Comparison of ENCODE assay signal across 10 mouse cellular contexts in genomic region chr1:33663163-33663562, GRCm38 (mm10). TPM values are rescaled to one million over a fixed set of nuclear protein-coding genes. Genes with fewer than 3 reads are reported as not detected.
A peak's percentile ranks its signal among the peaks of the same experiment; 100 is the strongest.
DNase-seq lines count a peak whose midpoint lies in the region; ATAC-seq and TF ChIP-seq lines count a peak whose summit lies in the region.
"Had no signal": no experiment of that assay in that cellular context is flagged by ENCODE, and none has a peak within 500 bp of the region (broad histone marks: within the 10 kb centered on the region; RNA-seq: fewer than 3 reads in every experiment).

No protein-coding gene starts in this region.

- no peak overlapping the region for H3K9ac ChIP-seq in hindbrain, embryonic 11.5 days (ENCODE audit: low read depth, low read length)
- H3K9ac ChIP-seq in hindbrain, embryonic 12.5 days: no peak overlapping the region
- H3K9ac ChIP-seq: heart, embryonic 13.5 days; limb, embryonic 15.5 days had no signal

- TF ChIP-seq POLR2A in thymus, adult 2 months (IDR thresholded peaks at IDR 0.05; ENCODE audit: control insufficient read depth, extremely low read depth, insufficient read depth, low read length, poor library complexity): no peak

- no peaks in the 10 kb centered on the region for H3K36me3 ChIP-seq in hindbrain, embryonic 11.5 days (ENCODE audit: control insufficient read depth, insufficient read depth, low read length)
- H3K36me3 ChIP-seq in hindbrain, embryonic 12.5 days: peaks cover 33% of the 10 kb centered on the region
- peaks cover 10% of the 10 kb centered on the region; the same call in 1 of the 2 replicates for H3K36me3 ChIP-seq in thymus, adult 2 months (ENCODE audit: control insufficient read depth, insufficient read depth, low read length)

- no peaks in the 10 kb centered on the region for H3K4me1 ChIP-seq in hindbrain, embryonic 11.5 days (replicated peaks; ENCODE audit: control insufficient read depth, insufficient read depth, low read length)
- H3K4me1 ChIP-seq in hindbrain, embryonic 12.5 days: 0 out of 2 replicates have a peak, but pooled peaks cover 2% of the 10 kb centered on the region
- H3K4me1 ChIP-seq in thymus, adult 2 months (replicated peaks; ENCODE audit: control insufficient read depth, insufficient read depth, low read length): no peaks in the 10 kb centered on the region
- H3K4me1 ChIP-seq: limb, embryonic 15.5 days had no signal

- no peak overlapping the region for H3K4me2 ChIP-seq in hindbrain, embryonic 11.5 days (replicated peaks; ENCODE audit: low read depth, low read length)
- H3K4me2 ChIP-seq in hindbrain, embryonic 12.5 days (replicated peaks): no peak overlapping the region
- H3K4me2 ChIP-seq: heart, embryonic 13.5 days; limb, embryonic 15.5 days had no signal

- H3K9me3 ChIP-seq in hindbrain, embryonic 11.5 days (ENCODE audit: control insufficient read depth, low read length): no peaks in the 10 kb centered on the region
- H3K9me3 ChIP-seq in hindbrain, embryonic 12.5 days (replicated peaks): no peaks in the 10 kb centered on the region
- H3K9me3 ChIP-seq: heart, embryonic 13.5 days; limb, embryonic 15.5 days had no signal

- H3K4me3 ChIP-seq in hindbrain, embryonic 11.5 days (ENCODE audit: low read depth, low read length): no peak overlapping the region
- H3K4me3 ChIP-seq in hindbrain, embryonic 12.5 days: no peak overlapping the region
- H3K4me3 ChIP-seq in thymus, adult 2 months (ENCODE audit: control insufficient read depth, insufficient read depth, low read length): no peak overlapping the region
- H3K4me3 ChIP-seq: heart, embryonic 13.5 days; limb, embryonic 15.5 days had no signal

- no peak for TF ChIP-seq CTCF in thymus, adult 2 months (IDR thresholded peaks at IDR 0.05; ENCODE audit: borderline replicate concordance, control insufficient read depth, extremely low read depth, insufficient read depth, low read length, poor library complexity)

- H3K27ac ChIP-seq in hindbrain, embryonic 11.5 days (ENCODE audit: low read depth, low read length): no peak overlapping the region
- no peak overlapping the region for H3K27ac ChIP-seq in hindbrain, embryonic 12.5 days
- no peak overlapping the region for H3K27ac ChIP-seq in thymus, adult 2 months (ENCODE audit: control insufficient read depth, insufficient read depth, low read length)
- H3K27ac ChIP-seq: heart, embryonic 13.5 days; limb, embryonic 15.5 days had no signal

- peak; percentile 36 for DNase-seq in hindbrain, embryonic 11.5 days (ENCODE audit: low spot score)
- peak; percentile 14 for DNase-seq in thymus, adult 2 months
- DNase-seq in thymus, adult 18-20 months: no peak
- DNase-seq in right cerebral cortex, adult 18-20 months: no peak
- DNase-seq in urinary bladder, postnatal 10 days (ENCODE audit: low spot score): no peak
- DNase-seq in right cerebral cortex, adult 2 months (ENCODE audit: low spot score in 2 of 2): no peak

- H3K27me3 ChIP-seq in hindbrain, embryonic 11.5 days (ENCODE audit: control insufficient read depth, insufficient read depth, low read length): no peaks in the 10 kb centered on the region
- no peaks in the 10 kb centered on the region for H3K27me3 ChIP-seq in hindbrain, embryonic 12.5 days
- no peaks in the 10 kb centered on the region; the same call in 1 of the 2 replicates for H3K27me3 ChIP-seq in thymus, adult 2 months (ENCODE audit: control insufficient read depth, insufficient read depth, low read length)
- H3K27me3 ChIP-seq: heart, embryonic 13.5 days; limb, embryonic 15.5 days had no signal

- ATAC-seq in hindbrain, embryonic 11.5 days (ENCODE audit: low FRiP score): no peak
- no peak for ATAC-seq in hindbrain, embryonic 12.5 days (ENCODE audit: low FRiP score)
- peak; percentile 82 for ATAC-seq in common myeloid progenitor, adult 5-6 weeks (replicated peaks; ENCODE audit: low read depth, poor library complexity, severe bottlenecking)

RNA-seq across cellular contexts. Expression of gene Prim2, which starts 6.4 kb away (rescaled TPM):
- 44.1 and 48.5 TPM in 2 replicates for polyA plus RNA-seq in hindbrain, embryonic 11.5 days (2014; fragmentation: Nextera tagmentation; extraction: Ambion mirVana)
- polyA plus RNA-seq in hindbrain, embryonic 12.5 days (2016; fragmentation: Nextera tagmentation; extraction: Ambion mirVana): 30.0 and 31.1 TPM in 2 replicates
- 16.2 and 18.6 TPM in 2 replicates for polyA plus RNA-seq in thymus, adult 2 months (2012; rRNA removed)
- total RNA-seq in common myeloid progenitor, adult 5-6 weeks (2017): 103 and 111 TPM in 2 replicates

RNA-seq across cellular contexts. Expression of gene Rab23, which starts 56.5 kb away (rescaled TPM):
- polyA plus RNA-seq in hindbrain, embryonic 11.5 days (2014; fragmentation: Nextera tagmentation; extraction: Ambion mirVana): 23.2 and 25.2 TPM in 2 replicates
- polyA plus RNA-seq in hindbrain, embryonic 12.5 days (2016; fragmentation: Nextera tagmentation; extraction: Ambion mirVana): 31.0 and 31.2 TPM in 2 replicates
- polyA plus RNA-seq in thymus, adult 2 months (2012; rRNA removed): 3.4 and 4.9 TPM in 2 replicates
- 3.7 and 4.3 TPM in 2 replicates for total RNA-seq in common myeloid progenitor, adult 5-6 weeks (2017)

Comparison
In these comparisons a context has a peak if more than half of its experiments do, and no peak if none do; other contexts are left out.
1. DNase-seq: peak in hindbrain, embryonic 11.5 days (single experiment) and thymus, adult 2 months (single experiment); none in thymus, adult 18-20 months (0 of 2), right cerebral cortex, adult 18-20 months (single experiment), urinary bladder, postnatal 10 days (single experiment) and right cerebral cortex, adult 2 months (0 of 2).